Mouse (Mus musculus): Measurements from ENCODE around the gene Tbpl1. TPM values are rescaled to one million over a fixed set of nuclear protein-coding genes. Genes with fewer than 3 reads are reported as not detected.

Tbpl1 gene
- polyA plus RNA-seq (2012; ENCODE audit: low replicate concordance) = 58.7 and 88.5 TPM in 2 replicates

GRCm38 (mm10) chr10:22731272-22732093 lies at the start of gene Tbpl1:
Gene Tbpl1, minus strand, starts transcription at chr10:22731938.

Other genes with a start within 250 kb of the Tbpl1 start
- gene Slc2a12, start 86.9 kb downstream of the Tbpl1 start, polyA plus RNA-seq (2012; ENCODE audit: low replicate concordance) = not detected in 2 replicates
- 2.3 and 4.0 TPM in 2 replicates for gene Tcf21, start 88.2 kb upstream of the Tbpl1 start, polyA plus RNA-seq (2012; ENCODE audit: low replicate concordance)